Mouse (Mus musculus) stomach, postnatal 0 days (tissue): ENCODE data around the gene Gorab.

Experiments used
- CTCF ChIP-seq: IDR thresholded peaks from 2 replicates; pipeline ENCODE4 v1.5.1; 2016; ENCODE audit warnings: antibody characterized with exemption, low read depth, mild to moderate bottlenecking, moderate library complexity
- EP300 ChIP-seq: optimal IDR thresholded peaks from 2 replicates; pipeline ENCODE3; 2016; ENCODE audit warnings: antibody characterized with exemption

- TF ChIP-seq CTCF: no peak
- TF ChIP-seq EP300: no peak
Observed at GRCm38 (mm10) chr1:163406203-163406602, 2.7 kb upstream of the Gorab start.
